Mouse (Mus musculus): ENCODE measurements at regions not wholly inside any gene's neighbourhood (a gene's known extent, or its start where the extent isn't known, plus 50 kb on each side); places are given as distances from the start of the nearest gene placed in this dataset.

- TF ChIP-seq CTCF (IDR thresholded peaks at IDR 0.05; ENCODE audit: extremely low read depth, insufficient read depth, insufficient read length, insufficient replicate concordance) (no peak), POLR2A (IDR thresholded peaks at IDR 0.05; ENCODE audit: low read depth, low read length) (no peak)
Measured at GRCm38 (mm10) chr3:18881186-18881585, 747.3 kb downstream of the 1700064H15Rik start.

Measured in spleen, adult 2 months (tissue).